Comparison of ENCODE assay signal across 16 mouse cellular contexts in genomic region chr1:191458292-191458691, GRCm38 (mm10). TPM values are rescaled to one million over a fixed set of nuclear protein-coding genes. Genes with fewer than 3 reads are reported as not detected.
DNase-seq lines count a peak whose midpoint lies in the region; ATAC-seq lines count a peak whose summit lies in the region.
"Had no signal": no experiment of that assay in that cellular context is flagged by ENCODE, and none has a peak within 500 bp of the region (broad histone marks: within the 10 kb centered on the region; RNA-seq: fewer than 3 reads in every experiment).

No protein-coding gene starts in this region.

- H3K27me3 ChIP-seq in heart, embryonic 11.5 days (ENCODE audit: control insufficient read depth, insufficient read depth, low read length) = no peaks in the 10 kb centered on the region
- H3K27me3 ChIP-seq in neural tube, embryonic 15.5 days (replicated peaks) = no peaks in the 10 kb centered on the region
- H3K27me3 ChIP-seq: hindbrain, embryonic 12.5 days; liver, embryonic 13.5 days had no signal

- intact Hi-C loops in gastrocnemius, postnatal 36 days (cut with DNase I) = no loop called here

- DNase-seq in heart, adult 11 months = peak; percentile 95
- DNase-seq in neural tube, embryonic 10.5 days (ENCODE audit: extremely low spot score, low spot score) = no peak
- peak; percentile 78 to 81 for DNase-seq in spleen, postnatal 36 days (ENCODE audit: low spot score in 2 of 2)
- DNase-seq in adrenal gland, postnatal 36 days = no peak
- DNase-seq in gastrocnemius, postnatal 36 days = no peak
- DNase-seq: cerebellum, adult 11-12 months; cerebellum, postnatal 36 days; forebrain, postnatal 0 days; gastrocnemius, postnatal 10 days; layer of hippocampus, postnatal 36 days; liver, embryonic 13.5 days; thymus, postnatal 25 days had no signal

- H3K4me2 ChIP-seq in heart, embryonic 11.5 days = no peak overlapping the region
- no peak overlapping the region for H3K4me2 ChIP-seq in neural tube, embryonic 15.5 days
- H3K4me2 ChIP-seq: hindbrain, embryonic 12.5 days; liver, embryonic 13.5 days had no signal

- no peak overlapping the region for H3K27ac ChIP-seq in heart, embryonic 11.5 days (ENCODE audit: low read depth, low read length)
- H3K27ac ChIP-seq in neural tube, embryonic 15.5 days (replicated peaks) = 0 out of 2 replicates have a peak overlapping the region, but pooled peaks have one; percentile 42
- H3K27ac ChIP-seq in macrophage = peak overlapping the region; percentile 36; the same call in 1 of the 2 replicates
- H3K27ac ChIP-seq: hindbrain, embryonic 12.5 days; liver, embryonic 13.5 days had no signal

- H3K9ac ChIP-seq in heart, embryonic 11.5 days (ENCODE audit: low read depth, low read length) = no peak overlapping the region
- H3K9ac ChIP-seq in neural tube, embryonic 15.5 days (replicated peaks) = no peak overlapping the region
- H3K9ac ChIP-seq: forebrain, postnatal 0 days; hindbrain, embryonic 12.5 days; liver, embryonic 13.5 days had no signal

- no peaks in the 10 kb centered on the region for H3K36me3 ChIP-seq in heart, embryonic 11.5 days (ENCODE audit: control insufficient read depth, insufficient read depth, low read length)
- no peaks in the 10 kb centered on the region for H3K36me3 ChIP-seq in neural tube, embryonic 15.5 days
- H3K36me3 ChIP-seq in macrophage (ENCODE audit: inconsistent target) = no peaks in the 10 kb centered on the region
- H3K36me3 ChIP-seq: hindbrain, embryonic 12.5 days; liver, embryonic 13.5 days had no signal

- H3K9me3 ChIP-seq in heart, embryonic 11.5 days (replicated peaks; ENCODE audit: control insufficient read depth, low read length) = no peaks in the 10 kb centered on the region
- H3K9me3 ChIP-seq in neural tube, embryonic 15.5 days (replicated peaks) = no peaks in the 10 kb centered on the region
- H3K9me3 ChIP-seq: hindbrain, embryonic 12.5 days; liver, embryonic 13.5 days had no signal

- H3K79me2 ChIP-seq in macrophage (ENCODE audit: inconsistent target) = no peaks in the 10 kb centered on the region

- H3K4me1 ChIP-seq in heart, embryonic 11.5 days (ENCODE audit: control insufficient read depth, insufficient read depth, low read length) = peaks cover 53% of the 10 kb centered on the region
- H3K4me1 ChIP-seq in neural tube, embryonic 15.5 days = peaks cover 11% of the 10 kb centered on the region
- H3K4me1 ChIP-seq: liver, embryonic 13.5 days had no signal

- H3K4me3 ChIP-seq in heart, embryonic 11.5 days (ENCODE audit: low read depth, low read length) = no peak overlapping the region
- H3K4me3 ChIP-seq in neural tube, embryonic 15.5 days (replicated peaks) = no peak overlapping the region
- H3K4me3 ChIP-seq in macrophage (ENCODE audit: inconsistent target) = no peak overlapping the region
- H3K4me3 ChIP-seq: hindbrain, embryonic 12.5 days; liver, embryonic 13.5 days had no signal

- 79% methylated on average over 2 of the region's 2 CpGs for WGBS in heart, embryonic 11.5 days (ENCODE audit: insufficient replicate concordance)
- WGBS in neural tube, embryonic 15.5 days = 79% methylated on average over 2 of the region's 2 CpGs
- WGBS in macrophage (ENCODE audit: missing documents) = 12% methylated on average over 2 of the region's 2 CpGs

- no peak for ATAC-seq in heart, embryonic 11.5 days (replicated peaks; ENCODE audit: insufficient number of reproducible peaks, low FRiP score, low TSS enrichment)
- no peak for ATAC-seq in neural tube, embryonic 15.5 days (ENCODE audit: low FRiP score)
- ATAC-seq: forebrain, postnatal 0 days had no signal

RNA-seq across cellular contexts. Expression of gene Ppp2r5a, which starts 55.2 kb away (rescaled TPM):
- polyA plus RNA-seq in heart, embryonic 11.5 days (2014; fragmentation: Nextera tagmentation; extraction: Ambion mirVana) = 41.1 and 43.4 TPM in 2 replicates
- polyA plus RNA-seq in neural tube, embryonic 15.5 days (2015; fragmentation: Nextera tagmentation; extraction: Ambion mirVana) = 8.7 and 11.9 TPM in 2 replicates
- total RNA-seq in macrophage (2018; cell fraction: chromatin; rRNA removed) = 100 to 1,000 TPM in 25 of 26 experiments, 10 to 100 TPM in 1; 99.9 to 459 (median 169) TPM
- total RNA-seq in macrophage (2018; cell fraction: cytosol; rRNA removed) = 100 to 1,000 TPM in 1 of 26 experiments, 10 to 100 TPM in 25; 72.7 to 106 (median 79.1) TPM
- total RNA-seq in macrophage (2018; cell fraction: nucleus; rRNA removed) = 100 to 1,000 TPM in 25 of 26 experiments, 10 to 100 TPM in 1; 97.9 to 479 (median 143) TPM
- polyA plus RNA-seq in macrophage (2018) = 61.7 to 74.4 TPM (median 71.0 TPM) in 3 replicates
- total RNA-seq in adrenal gland, postnatal 36 days (2021) = 100 to 1,000 TPM; 192 to 197 TPM
- 10 to 100 TPM; 63.7 to 67.8 TPM for total RNA-seq in gastrocnemius, postnatal 36 days (2021)

Comparison
In these comparisons a context has a peak if more than half of its experiments do, and no peak if none do; other contexts are left out.
1. DNase-seq: peak in heart, adult 11 months (single experiment) and spleen, postnatal 36 days (2 of 2); none in neural tube, embryonic 10.5 days (single experiment), adrenal gland, postnatal 36 days (0 of 2) and gastrocnemius, postnatal 36 days (0 of 2).